Mouse (Mus musculus): Measurements from ENCODE around the gene Tmem42. TPM values are rescaled to one million over a fixed set of nuclear protein-coding genes. Genes with fewer than 3 reads are reported as not detected.
A peak's percentile ranks its signal among the peaks of the same experiment; 100 is the strongest.

Gene Tmem42
- 10 to 100 TPM in 1 of 2 experiments, 1 to 10 TPM in 1; 9.2 to 10.5 TPM for total RNA-seq (2021)
- long read RNA-seq, experiment 1, transcript Tmem42-201 (3 exons, 1,041 nt), result major isoform, 22 of 24 reads
- long read RNA-seq, experiment 1, partial matches to known transcripts, result 0 of 24 reads
- long read RNA-seq, experiment 1, other reads (novel, unspliced or antisense), result 2 of 24 reads
- long read RNA-seq, experiment 2, transcript Tmem42-201 (3 exons, 1,041 nt), result major isoform, 18 of 20 reads
- long read RNA-seq, experiment 2, partial matches to known transcripts, result 1 of 20 reads
- long read RNA-seq, experiment 2, other reads (novel, unspliced or antisense), result 1 of 20 reads

DNA sequence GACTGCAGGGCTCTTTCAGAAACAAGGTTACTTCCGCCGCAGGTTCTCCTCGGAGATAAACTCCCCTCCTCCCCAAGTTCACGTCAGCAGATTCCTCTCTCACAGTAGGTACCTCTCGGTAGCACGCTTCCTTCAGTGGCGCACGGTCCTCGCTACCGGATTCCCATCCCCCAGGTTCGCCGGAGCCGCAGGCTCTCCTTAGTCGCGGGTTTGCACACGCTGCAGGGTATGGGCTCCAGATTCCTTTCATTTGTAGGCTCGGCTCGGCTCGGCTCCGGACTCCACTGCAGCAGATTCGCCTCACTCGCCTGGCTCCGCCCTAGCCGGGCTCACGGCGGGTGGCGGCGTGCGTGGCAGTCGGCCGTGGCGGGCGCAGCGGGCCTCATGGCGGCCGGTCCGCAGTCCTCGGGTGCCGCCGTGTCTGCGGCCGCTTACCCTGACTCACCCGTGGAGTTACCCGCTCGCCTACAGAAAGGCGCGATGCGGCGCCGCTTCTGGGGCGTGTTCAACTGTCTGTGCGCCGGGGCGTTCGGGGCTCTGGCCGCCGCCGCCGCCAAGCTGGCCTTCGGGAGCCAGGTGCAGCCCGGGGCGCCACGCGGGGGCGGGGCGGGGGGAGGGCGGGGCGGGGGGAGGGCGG is at the start of gene Tmem42:
TSS of gene Tmem42 (plus strand) at position 332 of the 637 bp plus-strand sequence.
- peak within 1 kb of the TSS; percentile 99 for H3K27ac ChIP-seq
- peak within 1 kb of the TSS; percentile 95 for H3K4me3 ChIP-seq
- DNase-seq, result peak; percentile 92
- intact Hi-C loops (cut with DNase I), result loop anchor here (5.0 kb wide), 1 partner anchor 69 kb away; the partner anchor contains the start of genes 1110059G10Rik and Kif15
- no peak for TF ChIP-seq CTCF (IDR thresholded peaks at IDR 0.05)

GRCm38 (mm10) chr9:122998406-122999192 is 22.5 kb upstream of the Tmem42 start:
- Histone ChIP-seq H3K27ac (no peak overlapping the region), H3K4me3 (no peak overlapping the region)
- TF ChIP-seq CTCF (IDR thresholded peaks at IDR 0.05), result no peak
- DNase-seq, result no peak
- intact Hi-C loops (cut with DNase I), result no loop called here

DNA sequence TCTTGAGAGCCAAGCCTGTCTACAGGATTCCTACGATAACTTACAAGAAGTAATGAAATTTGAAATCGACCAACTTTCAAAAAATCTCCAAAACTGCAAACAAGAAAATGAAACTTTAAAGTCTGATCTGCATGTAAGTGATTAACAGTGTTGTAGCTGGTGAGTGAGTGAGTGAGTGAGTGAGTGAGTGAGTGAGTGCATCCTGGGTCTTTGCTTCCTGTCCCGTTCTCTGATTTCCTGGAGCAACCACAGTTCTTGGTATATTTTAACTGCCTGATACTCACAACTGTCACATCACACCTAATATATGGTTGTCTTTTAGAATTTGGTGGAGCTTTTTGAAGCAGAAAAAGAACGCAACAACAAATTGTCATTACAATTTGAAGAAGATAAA is 21.9 kb upstream of the Tmem42 start:
- TF ChIP-seq CTCF (IDR thresholded peaks at IDR 0.05), result no peak
- intact Hi-C loops (cut with DNase I), result no loop called here
- Histone ChIP-seq H3K27ac (no peak overlapping the region), H3K4me3 (no peak overlapping the region)
- no peak for DNase-seq

GRCm38 (mm10) chr9:123004718-123005117 is 16.4 kb upstream of the Tmem42 start:
- Histone ChIP-seq H3K27ac (no peak overlapping the region), H3K4me3 (no peak overlapping the region)
- intact Hi-C loops (cut with DNase I), result no loop called here
- no peak for TF ChIP-seq CTCF (IDR thresholded peaks at IDR 0.05)
- DNase-seq, result no peak

DNA sequence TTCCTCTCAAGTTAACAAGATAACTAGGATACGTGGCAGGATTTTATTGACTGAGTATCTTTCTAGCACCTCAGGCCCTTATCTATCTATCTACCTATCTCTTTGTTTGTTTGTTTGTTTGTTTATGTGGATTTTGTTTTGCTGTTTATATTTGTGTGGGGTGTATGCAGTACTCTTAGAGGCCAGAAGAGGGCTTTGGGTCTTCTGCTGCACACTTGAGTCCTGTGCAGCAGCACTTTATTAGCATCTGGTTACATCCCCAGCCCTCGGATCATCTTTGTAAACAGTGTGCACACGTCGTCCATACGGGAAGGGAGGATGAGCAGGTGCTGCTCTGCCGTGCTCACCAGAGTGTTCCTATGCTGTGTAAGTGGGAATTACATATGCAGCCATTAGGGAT is 15.1 kb upstream of the Tmem42 start:
- no peak overlapping the region for H3K27ac ChIP-seq
- peak; percentile 51 for TF ChIP-seq CTCF (IDR thresholded peaks at IDR 0.05)
- intact Hi-C loops (cut with DNase I), result no loop called here
- DNase-seq, result no peak
- no peak overlapping the region for H3K4me3 ChIP-seq

DNA sequence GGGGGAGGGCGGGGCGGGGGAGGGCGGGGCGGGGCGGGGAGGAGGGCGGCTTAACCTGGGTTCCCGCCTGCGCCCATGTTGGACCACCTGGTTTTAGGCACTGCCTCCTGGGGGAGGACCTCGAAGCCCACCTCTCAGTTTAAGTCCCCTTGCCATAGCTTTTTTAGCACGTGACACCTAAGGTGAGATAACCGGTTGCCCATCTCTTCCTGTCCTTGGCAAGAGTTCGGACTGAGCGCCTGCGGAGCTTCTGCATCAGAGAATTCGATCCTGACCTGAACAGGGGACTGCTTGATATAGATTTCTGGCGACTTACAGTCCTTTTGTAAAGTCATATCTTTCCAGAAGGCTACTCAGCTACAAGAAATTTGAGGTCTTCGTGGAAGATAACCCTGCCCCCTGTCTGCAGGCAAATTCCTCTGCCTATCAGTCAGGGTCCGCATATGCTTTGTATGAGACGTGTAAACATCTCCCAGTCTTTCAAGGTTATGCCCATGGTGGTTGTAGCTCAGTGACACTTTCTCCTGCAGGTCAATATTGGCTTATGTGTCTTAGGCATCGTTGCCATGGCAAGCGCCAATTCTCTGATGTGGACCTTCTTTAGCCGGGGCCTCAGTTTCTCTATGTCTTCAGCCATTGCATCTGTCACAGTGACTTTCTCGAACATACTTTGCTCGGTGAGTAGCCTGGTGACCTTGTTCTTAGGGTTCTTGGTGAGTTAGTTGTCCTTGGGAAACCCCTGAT is 682 bp downstream of the Tmem42 start:
- H3K27ac ChIP-seq, result peak overlapping the region; percentile 99

DNA sequence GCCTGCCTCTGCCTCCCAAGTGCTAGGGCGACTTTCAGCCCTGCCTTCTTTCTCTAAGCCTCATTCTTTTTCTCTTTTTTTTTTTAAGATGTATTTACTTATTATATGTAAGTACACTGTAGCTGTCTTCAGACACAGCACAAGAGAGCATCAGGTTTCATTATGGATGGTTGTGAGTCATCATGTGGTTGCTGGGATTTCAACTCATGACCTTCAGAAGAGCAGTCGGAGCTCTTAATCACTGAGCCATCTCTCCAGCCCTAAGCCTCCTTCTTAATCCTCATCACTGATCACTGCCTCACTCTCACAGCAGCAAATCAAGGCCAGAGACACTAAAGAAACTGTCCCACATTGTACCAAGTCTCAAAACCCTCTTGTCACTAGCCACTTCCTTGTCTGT is 3.1 kb downstream of the Tmem42 start:
- Histone ChIP-seq H3K4me3 (no peak overlapping the region), H3K27ac (no peak overlapping the region)
- no peak for DNase-seq
- TF ChIP-seq CTCF (IDR thresholded peaks at IDR 0.05), result no peak
- intact Hi-C loops (cut with DNase I), result loop anchor here (5.0 kb wide), 1 partner anchor 72 kb away; the partner anchor contains the start of genes 1110059G10Rik and Kif15

More for the DNA sequence above, 682 bp downstream of the Tmem42 start:
- H3K4me3 ChIP-seq, result peak overlapping the region; percentile 95
- intact Hi-C loops (cut with DNase I), result loop anchor here (5.0 kb wide), 1 partner anchor 70 kb away; the partner anchor contains the start of genes 1110059G10Rik and Kif15
- no peak for DNase-seq
- TF ChIP-seq CTCF (IDR thresholded peaks at IDR 0.05), result peak; percentile 5; the same call in 1 of the 2 replicates

DNA sequence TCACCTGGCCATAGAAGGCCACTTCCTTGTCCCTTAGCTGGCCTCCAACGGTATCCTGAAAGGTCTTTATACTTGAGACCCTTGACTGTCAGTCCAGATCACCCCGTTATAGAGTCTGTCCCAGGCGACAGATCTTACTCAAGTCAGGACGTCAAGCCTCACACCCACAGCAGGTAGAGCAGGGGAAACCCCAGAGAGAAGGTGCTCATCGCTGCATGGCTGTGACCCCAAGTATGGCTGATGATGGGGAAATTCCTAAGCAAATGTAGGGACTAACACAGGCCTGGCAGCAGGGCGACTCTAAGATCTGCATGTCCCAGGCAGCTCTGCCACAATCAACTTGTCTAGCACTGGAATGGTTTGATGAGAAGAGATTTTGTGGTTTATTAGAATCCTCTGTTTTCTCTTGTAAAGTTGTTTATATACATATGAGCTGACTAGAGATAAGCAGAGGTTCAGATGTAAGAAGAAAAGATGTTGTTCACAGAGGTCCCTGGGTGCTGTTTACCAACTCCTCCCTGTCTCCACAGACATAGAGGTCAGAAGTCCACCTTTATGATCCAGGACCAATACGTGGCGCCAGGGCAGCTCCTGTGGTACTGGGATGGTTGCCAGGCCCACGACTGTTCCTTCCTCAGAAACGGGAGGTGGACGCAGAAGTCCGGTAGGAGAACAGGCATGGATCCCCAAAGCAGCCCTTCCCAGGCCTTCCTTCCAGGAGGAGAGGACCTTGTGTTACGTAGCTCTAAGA is 10.5 kb downstream of the Tmem42 start:
- intact Hi-C loops (cut with DNase I), result no loop called here
- no peak for DNase-seq
- H3K27ac ChIP-seq, result no peak overlapping the region
- H3K4me3 ChIP-seq, result no peak overlapping the region
- no peak for TF ChIP-seq CTCF (IDR thresholded peaks at IDR 0.05)

DNA sequence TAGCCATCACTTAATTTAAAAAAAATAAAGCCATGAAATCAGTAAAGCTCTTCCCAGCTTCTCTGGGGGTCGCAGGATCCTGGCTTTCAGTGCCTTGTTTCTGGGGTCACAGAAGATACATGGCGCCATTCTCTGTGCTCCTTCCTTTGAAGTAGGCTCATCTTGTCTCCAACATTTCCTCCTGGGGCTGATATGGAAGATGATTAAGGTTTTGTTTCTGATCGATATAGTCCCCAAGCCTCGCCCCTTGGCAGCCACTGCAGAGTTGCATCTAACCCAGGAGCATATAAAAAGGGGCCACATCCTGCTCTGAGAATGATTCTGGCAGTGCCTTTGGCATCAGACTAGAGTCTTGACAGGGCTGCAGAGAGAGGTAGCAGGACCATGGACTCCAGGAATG is 13.3 kb downstream of the Tmem42 start, which contains the start of gene Tgm4:
TSS of gene Tgm4 (plus strand) at position 301 of the 400 bp plus-strand sequence.
- intact Hi-C loops (cut with DNase I), result no loop called here
- no peak for DNase-seq
- Histone ChIP-seq H3K4me3 (no peak within 1 kb of the TSS), H3K27ac (no peak within 1 kb of the TSS)
- TF ChIP-seq CTCF (IDR thresholded peaks at IDR 0.05), result no peak

GRCm38 (mm10) chr9:123047665-123048064 is 26.5 kb downstream of the Tmem42 start:
- Histone ChIP-seq H3K4me3 (no peak overlapping the region), H3K27ac (no peak overlapping the region)
- DNase-seq, result no peak
- TF ChIP-seq CTCF (IDR thresholded peaks at IDR 0.05), result no peak
- intact Hi-C loops (cut with DNase I), result no loop called here

DNA sequence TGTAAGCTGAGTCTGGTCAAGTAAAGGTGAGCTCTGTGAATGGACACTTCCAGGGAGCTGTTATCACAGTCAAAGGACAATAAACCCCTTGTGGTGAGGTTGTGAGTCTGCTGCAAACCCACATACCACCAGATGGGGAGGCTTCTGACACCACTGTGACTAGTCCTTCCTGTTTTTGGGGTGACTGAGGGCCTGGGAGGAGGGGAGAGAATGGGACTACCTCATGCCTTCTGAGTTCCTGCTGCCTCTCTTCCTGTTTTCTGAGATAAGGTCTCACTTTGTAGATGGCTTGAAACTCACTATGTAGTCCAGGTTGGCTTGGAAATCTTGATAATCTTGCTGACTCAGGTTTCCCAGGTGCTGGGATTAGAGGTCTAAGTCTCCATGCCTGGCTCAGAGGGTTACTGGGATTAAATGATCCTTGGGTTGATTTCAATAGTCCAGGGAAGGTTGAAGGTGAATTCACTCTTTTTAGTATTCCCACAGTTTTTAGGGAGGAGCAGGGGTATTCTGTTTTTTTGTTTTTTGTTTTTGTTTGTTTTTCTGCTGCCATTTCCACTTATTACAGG is 37.7 kb downstream of the Tmem42 start:
- no peak for TF ChIP-seq CTCF (IDR thresholded peaks at IDR 0.05)
- intact Hi-C loops (cut with DNase I), result no loop called here
- no peak overlapping the region for H3K4me3 ChIP-seq
- no peak overlapping the region for H3K27ac ChIP-seq
- DNase-seq, result no peak

Data from gastrocnemius, adult 2 months (tissue).